Mouse (Mus musculus): ENCODE data around the gene Cbln4. TPM values are rescaled to one million over a fixed set of nuclear protein-coding genes. Genes with fewer than 3 reads are reported as not detected.

The Cbln4 gene
- polyA plus RNA-seq, 1 experiment, result not detected

DNA sequence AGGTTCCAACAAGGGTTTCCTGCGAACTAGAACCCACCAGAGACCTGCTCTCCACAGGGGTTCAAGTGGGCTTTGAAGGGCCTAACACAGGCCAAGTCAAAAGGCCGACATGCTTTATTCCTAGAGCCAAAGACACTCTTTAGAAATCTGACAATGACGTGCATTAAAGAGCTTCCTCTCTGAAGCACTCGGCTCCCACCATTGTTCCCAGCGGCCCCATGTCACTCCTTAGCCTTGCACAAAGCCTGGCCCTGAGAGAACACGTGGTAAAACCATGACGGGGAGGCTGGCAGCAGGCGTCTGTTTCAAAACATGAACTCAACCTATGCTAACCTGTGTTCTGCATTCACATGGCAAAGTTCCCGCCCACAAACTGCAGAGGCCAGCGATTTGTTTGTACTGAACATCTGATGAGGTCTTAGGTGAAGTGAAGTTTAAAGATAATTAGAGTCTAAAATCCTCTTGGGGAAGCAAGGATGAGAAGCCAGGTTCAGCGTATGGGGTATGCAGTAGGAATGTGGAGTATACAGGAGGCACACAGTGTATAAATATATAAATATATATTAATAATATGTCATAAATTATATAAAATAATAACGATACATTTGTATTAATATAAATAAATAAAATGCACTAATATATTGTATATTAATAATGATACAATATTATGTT, 17.7 kb downstream of the Cbln4 start:
- no peaks in the 10 kb centered on the region for H3K27me3 ChIP-seq (ENCODE audit: control insufficient read depth, insufficient read depth, low read length)
- TF ChIP-seq POLR2A (IDR thresholded peaks at IDR 0.05; ENCODE audit: control insufficient read depth, extremely low read depth, insufficient read depth, low read length, poor library complexity), result no peak
- TF ChIP-seq CTCF (IDR thresholded peaks at IDR 0.05; ENCODE audit: borderline replicate concordance, control insufficient read depth, extremely low read depth, insufficient read depth, low read length, poor library complexity), result no peak
- H3K27ac ChIP-seq (ENCODE audit: control insufficient read depth, insufficient read depth, low read length), result no peak overlapping the region
- no peak for DNase-seq
- WGBS, result 70% methylated on average over 12 of the region's 12 CpGs
- no peaks in the 10 kb centered on the region for H3K4me1 ChIP-seq (replicated peaks; ENCODE audit: control insufficient read depth, insufficient read depth, low read length)
- no peak overlapping the region for H3K4me3 ChIP-seq (ENCODE audit: control insufficient read depth, insufficient read depth, low read length)
- no peaks in the 10 kb centered on the region for H3K36me3 ChIP-seq (ENCODE audit: control insufficient read depth, insufficient read depth, low read length)

DNA sequence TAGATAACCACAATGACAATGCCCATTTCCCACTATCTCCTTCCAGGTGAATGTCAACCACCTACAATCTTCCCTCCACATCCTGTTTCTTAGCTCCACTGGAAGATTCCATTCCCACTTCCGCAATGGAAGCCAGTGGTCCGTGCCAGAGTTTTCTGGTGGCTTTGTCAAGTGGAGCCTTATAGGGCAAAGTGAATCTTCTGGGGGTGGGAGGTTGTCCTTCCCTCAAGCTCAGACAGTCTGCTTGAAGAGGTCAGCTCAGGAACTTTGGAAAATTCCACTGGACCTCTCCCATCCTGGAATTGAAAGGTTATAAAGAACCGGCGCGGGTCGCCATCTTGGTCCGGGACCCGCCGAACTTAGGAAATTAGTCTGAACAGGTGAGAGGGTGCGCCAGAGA, 36.5 kb downstream of the Cbln4 start:
- Histone ChIP-seq H3K4me1 (replicated peaks; ENCODE audit: control insufficient read depth, insufficient read depth, low read length) (no peaks in the 10 kb centered on the region), H3K4me3 (ENCODE audit: control insufficient read depth, insufficient read depth, low read length) (no peak overlapping the region), H3K27me3 (ENCODE audit: control insufficient read depth, insufficient read depth, low read length) (no peaks in the 10 kb centered on the region), H3K36me3 (ENCODE audit: control insufficient read depth, insufficient read depth, low read length) (no peaks in the 10 kb centered on the region), H3K27ac (ENCODE audit: control insufficient read depth, insufficient read depth, low read length) (no peak overlapping the region)
- no peak for DNase-seq
- WGBS, result 95% methylated on average over 10 of the region's 10 CpGs
- TF ChIP-seq POLR2A (IDR thresholded peaks at IDR 0.05; ENCODE audit: control insufficient read depth, extremely low read depth, insufficient read depth, low read length, poor library complexity), result no peak
- no peak for TF ChIP-seq CTCF (IDR thresholded peaks at IDR 0.05; ENCODE audit: borderline replicate concordance, control insufficient read depth, extremely low read depth, insufficient read depth, low read length, poor library complexity)

- Histone ChIP-seq H3K27ac (ENCODE audit: control insufficient read depth, insufficient read depth, low read length) (no peak overlapping the region), H3K36me3 (ENCODE audit: control insufficient read depth, insufficient read depth, low read length) (no peaks in the 10 kb centered on the region), H3K4me1 (replicated peaks; ENCODE audit: control insufficient read depth, insufficient read depth, low read length) (no peaks in the 10 kb centered on the region), H3K4me3 (ENCODE audit: control insufficient read depth, insufficient read depth, low read length) (no peak overlapping the region), H3K27me3 (ENCODE audit: control insufficient read depth, insufficient read depth, low read length) (no peaks in the 10 kb centered on the region)
- no peak for DNase-seq
- WGBS, result 74% methylated on average over 7 of the region's 7 CpGs
- TF ChIP-seq CTCF (IDR thresholded peaks at IDR 0.05; ENCODE audit: borderline replicate concordance, control insufficient read depth, extremely low read depth, insufficient read depth, low read length, poor library complexity) (no peak), POLR2A (IDR thresholded peaks at IDR 0.05; ENCODE audit: control insufficient read depth, extremely low read depth, insufficient read depth, low read length, poor library complexity) (no peak)
Measured at GRCm38 (mm10) chr2:172005970-172006369, 37.3 kb downstream of the Cbln4 start.

DNA sequence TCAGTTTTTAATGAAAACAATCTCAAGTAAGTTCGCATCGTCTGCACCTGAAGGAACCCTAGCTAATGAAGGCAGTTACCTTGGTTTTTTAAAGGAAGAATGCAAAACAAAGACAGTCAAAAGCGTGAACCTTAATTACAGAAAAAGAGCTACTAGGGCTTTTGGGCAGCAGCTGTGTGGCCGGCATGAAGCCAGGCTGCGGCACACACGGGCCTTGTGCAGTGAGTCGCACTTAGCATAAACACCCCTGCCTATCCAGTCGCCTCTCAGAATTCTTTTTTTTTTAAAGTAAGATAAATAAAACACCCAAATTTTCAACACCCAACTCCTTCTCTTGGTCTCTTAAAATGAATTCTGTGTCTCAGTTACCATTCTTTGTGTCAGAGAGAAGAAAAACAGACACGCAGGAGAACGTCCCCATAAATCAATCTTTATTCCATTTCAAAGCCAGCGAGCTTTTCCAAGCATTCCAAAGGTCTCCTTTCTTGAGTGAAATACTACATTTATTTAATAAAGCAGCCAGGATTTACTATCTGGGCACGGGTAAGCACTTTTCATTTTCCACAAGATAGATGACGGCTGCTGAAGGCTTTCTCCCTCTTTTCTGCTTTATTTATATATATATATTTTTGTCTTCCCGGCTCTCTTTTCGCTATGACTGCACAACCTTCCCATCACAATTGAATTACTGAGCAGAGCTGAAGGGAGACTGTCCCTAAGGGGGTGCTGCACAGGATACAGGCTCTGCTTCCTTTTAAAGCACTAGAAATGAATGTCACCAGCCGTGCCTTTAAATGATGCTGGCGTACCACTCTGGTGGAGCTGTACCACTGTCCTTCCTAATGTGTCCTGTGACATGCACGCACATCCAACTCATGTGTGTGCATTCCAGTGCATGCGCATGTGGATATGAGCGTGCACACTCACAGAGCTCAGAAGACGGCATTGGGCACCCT, 39.0 kb downstream of the Cbln4 start:
- TF ChIP-seq POLR2A (IDR thresholded peaks at IDR 0.05; ENCODE audit: control insufficient read depth, extremely low read depth, insufficient read depth, low read length, poor library complexity), result no peak
- TF ChIP-seq CTCF (IDR thresholded peaks at IDR 0.05; ENCODE audit: borderline replicate concordance, control insufficient read depth, extremely low read depth, insufficient read depth, low read length, poor library complexity), result no peak
- no peak for DNase-seq
- Histone ChIP-seq H3K36me3 (ENCODE audit: control insufficient read depth, insufficient read depth, low read length) (no peaks in the 10 kb centered on the region), H3K27ac (ENCODE audit: control insufficient read depth, insufficient read depth, low read length) (no peak overlapping the region), H3K27me3 (ENCODE audit: control insufficient read depth, insufficient read depth, low read length) (no peaks in the 10 kb centered on the region), H3K4me3 (ENCODE audit: control insufficient read depth, insufficient read depth, low read length) (no peak overlapping the region), H3K4me1 (replicated peaks; ENCODE audit: control insufficient read depth, insufficient read depth, low read length) (no peaks in the 10 kb centered on the region)
- WGBS, result 87% methylated on average over 21 of the region's 21 CpGs

DNA sequence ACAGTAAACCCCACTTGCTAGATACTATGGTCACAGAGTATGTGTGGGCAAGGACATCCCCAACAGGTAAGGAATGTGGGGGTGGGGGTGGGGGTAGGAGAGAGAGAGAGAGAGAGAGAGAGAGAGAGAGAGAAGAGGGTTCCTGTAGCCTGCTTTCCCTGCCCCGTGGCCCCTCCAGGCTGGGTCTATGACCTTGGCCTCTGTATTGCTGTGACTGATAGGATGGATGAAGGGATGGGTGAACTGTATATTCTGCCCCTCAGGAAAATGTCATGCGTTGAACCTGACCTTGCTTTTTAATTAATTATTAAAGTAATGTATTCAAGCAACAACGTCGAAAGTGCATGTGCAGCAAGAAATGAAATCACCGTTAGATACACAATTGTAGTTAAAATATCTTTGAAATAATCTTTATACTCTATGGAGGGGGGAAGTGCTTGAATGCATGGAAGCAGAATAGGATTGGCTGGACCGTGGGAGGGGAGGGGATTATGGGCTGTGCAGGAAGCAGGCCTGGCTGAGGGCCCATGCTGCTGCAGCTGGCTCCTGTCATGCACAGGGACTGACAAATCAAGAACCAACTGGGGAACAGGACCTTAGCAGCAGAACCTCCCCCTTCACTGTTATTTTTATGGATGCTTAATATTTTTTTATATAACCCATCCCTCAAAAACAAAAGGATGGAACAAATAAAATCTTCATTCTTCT, 46.1 kb downstream of the Cbln4 start:
- H3K27ac ChIP-seq (ENCODE audit: control insufficient read depth, insufficient read depth, low read length), result no peak overlapping the region
- no peak for DNase-seq
- no peaks in the 10 kb centered on the region for H3K27me3 ChIP-seq (ENCODE audit: control insufficient read depth, insufficient read depth, low read length)
- no peaks in the 10 kb centered on the region for H3K36me3 ChIP-seq (ENCODE audit: control insufficient read depth, insufficient read depth, low read length)
- no peak overlapping the region for H3K4me3 ChIP-seq (ENCODE audit: control insufficient read depth, insufficient read depth, low read length)
- TF ChIP-seq POLR2A (IDR thresholded peaks at IDR 0.05; ENCODE audit: control insufficient read depth, extremely low read depth, insufficient read depth, low read length, poor library complexity) (no peak), CTCF (IDR thresholded peaks at IDR 0.05; ENCODE audit: borderline replicate concordance, control insufficient read depth, extremely low read depth, insufficient read depth, low read length, poor library complexity) (no peak)
- H3K4me1 ChIP-seq (replicated peaks; ENCODE audit: control insufficient read depth, insufficient read depth, low read length), result no peaks in the 10 kb centered on the region
- WGBS, result 77% methylated on average over 6 of the region's 6 CpGs

- Histone ChIP-seq H3K27me3 (ENCODE audit: control insufficient read depth, insufficient read depth, low read length) (no peaks in the 10 kb centered on the region), H3K4me1 (replicated peaks; ENCODE audit: control insufficient read depth, insufficient read depth, low read length) (no peaks in the 10 kb centered on the region), H3K36me3 (ENCODE audit: control insufficient read depth, insufficient read depth, low read length) (no peaks in the 10 kb centered on the region), H3K4me3 (ENCODE audit: control insufficient read depth, insufficient read depth, low read length) (no peak overlapping the region), H3K27ac (ENCODE audit: control insufficient read depth, insufficient read depth, low read length) (no peak overlapping the region)
- TF ChIP-seq CTCF (IDR thresholded peaks at IDR 0.05; ENCODE audit: borderline replicate concordance, control insufficient read depth, extremely low read depth, insufficient read depth, low read length, poor library complexity) (no peak), POLR2A (IDR thresholded peaks at IDR 0.05; ENCODE audit: control insufficient read depth, extremely low read depth, insufficient read depth, low read length, poor library complexity) (no peak)
- DNase-seq, result no peak
- WGBS, result 68% methylated on average over 6 of the region's 6 CpGs
Measured at GRCm38 (mm10) chr2:171994861-171995260, 48.4 kb downstream of the Cbln4 start.
